Mouse (Mus musculus) bone marrow macrophage, adult 2 months (primary cell): ENCODE results near the gene Kcnk7. TPM values are rescaled to one million over a fixed set of nuclear protein-coding genes. Genes with fewer than 3 reads are reported as not detected.

Source experiments
- H3K27ac ChIP-seq: 2 replicates; pipeline ENCODE4 v1.5.1; 2012; ENCODE audit warnings: low read depth, low read length; ENCODE audit not compliant: insufficient read depth
- H3K4me1 ChIP-seq: 2 replicates; pipeline ENCODE4 v1.6.1; 2012; ENCODE audit warnings: low read length; ENCODE audit not compliant: control insufficient read depth, insufficient read depth
- H3K4me3 ChIP-seq: 2 replicates; pipeline ENCODE4 v1.5.1; 2012; ENCODE audit warnings: mild to moderate bottlenecking, low read length, moderate library complexity; ENCODE audit not compliant: insufficient read depth
- CTCF ChIP-seq: IDR thresholded peaks from 2 replicates; pipeline ENCODE4 v1.5.1; 2012; ENCODE audit warnings: low read depth, mild to moderate bottlenecking, low read length, moderate library complexity
- POLR2A ChIP-seq: IDR thresholded peaks from 2 replicates; pipeline ENCODE4 v1.6.1; 2012; ENCODE audit warnings: mild to moderate bottlenecking, low read depth, low read length, borderline replicate concordance
- polyA plus RNA-seq: library from polyadenylated mRNA; stranded (reverse); fragments of >200 nt; gene quantifications from 2 replicates; pipeline ENCODE4 v1.2.4, GENCODE M21; 2012; ENCODE audit not compliant: missing spikeins, insufficient read depth, insufficient read length

Gene Kcnk7
- polyA plus RNA-seq, 1 experiment = not detected

- H3K27ac ChIP-seq = no peak overlapping the region
- TF ChIP-seq CTCF (no peak), POLR2A (no peak)
- no peak overlapping the region for H3K4me3 ChIP-seq
- peaks cover 7% of the 10 kb centered on the region; the same call in 1 of the 2 replicates for H3K4me1 ChIP-seq
These were observed 30.2 kb downstream of the Kcnk7 start for GRCm38 (mm10) chr19:5734325-5734724.

GRCm38 (mm10) chr19:5739446-5739845 is 35.3 kb downstream of the Kcnk7 start:
- no peak for TF ChIP-seq CTCF
- TF ChIP-seq POLR2A = no peak
- Histone ChIP-seq H3K4me3 (no peak overlapping the region), H3K27ac (no peak overlapping the region), H3K4me1 (peaks cover 10% of the 10 kb centered on the region)

- peaks cover 10% of the 10 kb centered on the region for H3K4me1 ChIP-seq
- H3K27ac ChIP-seq = no peak within 1 kb of the TSS
- H3K4me3 ChIP-seq = peak within 1 kb of the TSS; percentile 51
- no peak for TF ChIP-seq CTCF
- no peak for TF ChIP-seq POLR2A
These were observed 36.5 kb downstream of the Kcnk7 start, which contains the start of gene Ltbp3 for GRCm38 (mm10) chr19:5740320-5741317. Gene Ltbp3, plus strand, starts transcription at chr19:5740904.

GRCm38 (mm10) chr19:5741641-5742240 is 37.6 kb downstream of the Kcnk7 start:
- H3K4me1 ChIP-seq = peaks cover 10% of the 10 kb centered on the region
- H3K4me3 ChIP-seq = peak overlapping the region; percentile 51
- no peak overlapping the region for H3K27ac ChIP-seq
- TF ChIP-seq CTCF (no peak), POLR2A (no peak)

- Histone ChIP-seq H3K27ac (no peak overlapping the region), H3K4me3 (peak overlapping the region; percentile 51), H3K4me1 (peaks cover 10% of the 10 kb centered on the region)
- no peak for TF ChIP-seq CTCF
- no peak for TF ChIP-seq POLR2A
These were observed 38.1 kb downstream of the Kcnk7 start for GRCm38 (mm10) chr19:5742241-5742641.

- Histone ChIP-seq H3K27ac (no peak overlapping the region), H3K4me3 (no peak overlapping the region)
- no peak for TF ChIP-seq POLR2A
- TF ChIP-seq CTCF = no peak
These were observed 39.4 kb downstream of the Kcnk7 start for GRCm38 (mm10) chr19:5743576-5743975.

GRCm38 (mm10) chr19:5745756-5746710 is 41.9 kb downstream of the Kcnk7 start:
- TF ChIP-seq POLR2A (no peak), CTCF (no peak)
- no peak overlapping the region for H3K4me3 ChIP-seq
- H3K27ac ChIP-seq = no peak overlapping the region
- peaks cover 14% of the 10 kb centered on the region for H3K4me1 ChIP-seq

More at GRCm38 (mm10) chr19:5743576-5743975, 39.4 kb downstream of the Kcnk7 start:
- peaks cover 10% of the 10 kb centered on the region for H3K4me1 ChIP-seq

GRCm38 (mm10) chr19:5746907-5747363 is 42.8 kb downstream of the Kcnk7 start:
- Histone ChIP-seq H3K27ac (no peak overlapping the region), H3K4me1 (peaks cover 14% of the 10 kb centered on the region), H3K4me3 (no peak overlapping the region)
- TF ChIP-seq CTCF = no peak
- no peak for TF ChIP-seq POLR2A

GRCm38 (mm10) chr19:5749476-5749875 is 45.3 kb downstream of the Kcnk7 start:
- Histone ChIP-seq H3K4me1 (peaks cover 5% of the 10 kb centered on the region; the same call in 1 of the 2 replicates), H3K27ac (no peak overlapping the region), H3K4me3 (no peak overlapping the region)
- TF ChIP-seq POLR2A (no peak), CTCF (no peak)
